Mouse (Mus musculus): ENCODE results near the gene Tomm20. TPM values are rescaled to one million over a fixed set of nuclear protein-coding genes. Genes with fewer than 3 reads are reported as not detected.
"Not testable (repeated sequence)": the region's sequence is repeated elsewhere in the genome, so short reads cannot be mapped to it uniquely, and the experiment has no call there.

Tomm20 gene
- total RNA-seq, 2 experiments from 2014 or later: 186 to 197 TPM

DNA sequence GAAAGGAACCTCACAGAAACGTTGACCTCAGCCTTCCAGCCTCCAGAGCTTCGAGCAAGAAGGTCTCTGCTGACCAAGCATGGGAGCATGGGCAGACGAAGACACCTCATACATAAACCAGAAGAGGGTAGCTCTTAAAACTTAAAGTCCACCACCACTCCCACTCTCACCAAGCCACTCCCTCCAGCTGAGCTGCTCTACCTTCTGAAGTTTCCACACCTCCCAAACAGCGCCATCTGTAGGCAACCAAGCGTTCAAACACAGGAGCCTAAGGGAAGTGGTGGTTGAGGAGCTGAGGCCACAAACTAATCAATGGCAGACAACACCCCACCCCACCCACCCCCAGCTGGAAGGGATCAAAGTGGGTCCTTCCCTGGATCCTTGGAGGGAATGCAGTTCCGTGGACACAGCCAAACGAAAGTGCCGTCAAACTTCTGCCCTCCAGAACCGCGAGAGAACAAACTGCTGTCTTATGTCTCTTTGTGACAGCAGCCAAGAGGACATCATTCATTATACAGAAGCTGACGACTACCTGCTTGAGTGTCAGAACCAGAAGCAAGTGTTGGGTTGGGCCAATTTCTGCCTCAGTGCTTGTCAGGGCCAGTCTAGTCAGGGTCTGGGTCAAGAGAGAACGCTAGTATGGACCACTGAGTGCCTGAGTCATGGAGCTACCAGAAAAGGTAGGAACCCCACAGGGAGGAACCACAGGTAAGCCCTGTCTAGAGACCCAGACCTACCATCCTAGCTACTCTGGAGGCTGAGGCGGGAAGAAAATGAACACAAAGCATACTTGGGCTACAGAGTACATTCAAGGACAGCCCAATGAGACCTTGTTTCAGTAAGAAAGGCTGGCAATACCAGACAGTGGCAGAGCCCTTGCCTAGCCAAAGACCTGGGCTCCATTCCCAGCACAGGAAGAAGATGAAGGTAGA, 59.8 kb downstream of the Tomm20 start:
- DNase-seq (ENCODE audit: low spot score in 2 of 2): no peak

DNA sequence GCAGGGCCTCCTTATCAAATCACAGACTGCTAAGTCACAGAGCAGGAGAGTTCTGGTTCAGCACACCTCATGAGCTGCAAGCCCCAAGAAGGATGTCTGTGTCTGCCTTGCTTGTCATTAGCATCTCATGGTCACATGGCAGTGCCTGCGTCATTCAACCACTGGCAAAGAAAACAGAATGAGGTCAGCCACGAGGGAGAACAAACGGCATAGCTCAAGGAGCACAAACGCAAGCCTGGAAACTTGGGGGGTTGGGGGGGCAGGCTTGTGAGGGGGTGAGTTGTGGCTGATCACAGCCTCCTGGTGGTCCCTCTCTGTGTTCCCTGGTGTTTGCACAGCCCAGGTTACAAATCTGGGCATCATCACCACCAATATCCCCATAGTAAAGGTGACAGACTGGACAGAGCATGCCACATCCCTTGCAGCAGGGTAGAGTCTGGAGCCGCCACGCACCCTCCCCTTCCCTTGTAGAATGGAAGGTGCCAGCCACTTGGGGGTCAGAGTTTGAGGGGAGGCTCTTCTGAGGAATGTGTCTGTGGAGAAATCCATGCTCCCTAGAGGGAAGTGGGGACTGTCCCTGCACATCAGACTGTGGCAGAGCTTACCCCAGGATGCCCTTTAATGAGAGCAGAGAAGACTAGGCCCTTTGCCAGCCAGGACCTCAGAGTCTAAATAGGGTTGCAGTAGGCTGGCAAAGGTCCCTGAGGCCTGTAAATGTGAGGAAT, 61.3 kb downstream of the Tomm20 start:
- peak in 1 of 2 experiments; percentile 58 for DNase-seq (ENCODE audit: low spot score in 2 of 2)

DNA sequence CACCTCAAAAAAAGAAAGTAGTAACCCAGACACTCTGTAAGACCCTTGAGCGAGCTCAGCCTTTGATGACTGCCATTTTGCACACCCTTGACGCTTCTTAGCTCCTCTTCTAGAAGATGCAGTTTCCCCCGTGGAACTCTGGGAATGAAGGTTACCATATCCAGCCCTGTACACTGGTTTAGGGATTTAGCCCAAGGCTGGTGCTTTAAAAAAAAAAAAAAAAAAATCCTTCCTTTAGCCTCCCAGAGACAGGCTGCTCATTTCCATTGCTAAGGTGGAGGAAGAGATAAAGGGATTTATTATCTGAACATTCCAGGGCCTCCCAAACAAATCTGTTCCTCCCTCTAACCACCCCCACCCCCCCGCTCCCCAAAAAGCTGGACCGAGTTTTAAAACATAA, 61.9 kb downstream of the Tomm20 start:
- DNase-seq (ENCODE audit: low spot score in 2 of 2): no peak

DNA sequence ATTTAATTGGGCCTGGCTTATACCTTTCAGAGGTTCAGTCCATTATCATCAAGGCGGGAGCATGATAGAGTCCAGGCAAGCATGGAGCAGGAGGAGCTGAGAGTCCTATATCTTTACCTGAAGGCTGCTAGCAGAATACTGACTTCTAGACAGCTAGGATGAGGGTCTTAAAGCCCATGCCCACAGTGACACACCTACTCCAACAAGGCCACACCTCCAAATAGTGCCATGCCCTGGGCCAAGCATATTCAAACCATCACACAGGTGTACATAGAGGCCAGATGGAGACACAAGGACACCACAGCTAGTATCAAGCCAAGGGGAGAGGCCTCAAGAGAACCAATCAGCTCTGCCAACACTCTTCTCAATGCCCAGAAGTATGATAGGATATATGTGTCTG, 63.1 kb downstream of the Tomm20 start:
- DNase-seq (ENCODE audit: low spot score in 2 of 2): not testable (repeated sequence)

DNA sequence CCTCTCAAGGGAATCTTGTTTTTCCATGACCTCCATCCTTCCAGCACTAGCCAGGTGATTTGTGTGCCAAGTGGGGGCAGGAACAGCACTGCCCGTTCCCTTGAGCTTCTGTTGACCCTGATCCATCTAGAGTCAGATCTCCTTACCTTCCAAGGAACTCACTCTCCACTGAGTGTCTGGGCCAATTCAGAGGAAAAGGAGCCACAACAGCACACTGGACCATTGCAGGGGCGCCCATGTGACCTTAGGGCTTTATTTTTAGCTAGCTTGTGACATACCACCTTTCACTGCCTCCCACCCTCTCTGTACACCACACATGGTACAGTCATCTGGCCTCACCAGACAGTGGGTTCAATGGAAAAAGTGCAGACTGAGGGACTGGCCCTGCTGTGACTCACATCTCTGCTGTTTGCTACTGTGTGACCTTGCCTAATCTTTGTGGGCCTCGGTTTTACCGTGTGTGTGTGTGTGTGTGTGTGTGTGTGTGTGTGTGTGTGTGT, 64.0 kb downstream of the Tomm20 start:
- no peak for DNase-seq (ENCODE audit: low spot score in 2 of 2)

Other genes starting within 250 kb of the Tomm20 start
- gene Rbm34, start 25.2 kb upstream of the Tomm20 start, total RNA-seq (2021): 10 to 100 TPM; 17.4 to 19.5 TPM
- 10 to 100 TPM; 26.2 to 27.8 TPM for gene Pard3, start 118.0 kb upstream of the Tomm20 start, total RNA-seq (2021)